Mouse (Mus musculus): Measurements from ENCODE around the gene Stat4. TPM values are rescaled to one million over a fixed set of nuclear protein-coding genes. Genes with fewer than 3 reads are reported as not detected.

Stat4 gene
- polyA plus RNA-seq, 1 experiment from 2014 or later, result 0.39 TPM

DNA sequence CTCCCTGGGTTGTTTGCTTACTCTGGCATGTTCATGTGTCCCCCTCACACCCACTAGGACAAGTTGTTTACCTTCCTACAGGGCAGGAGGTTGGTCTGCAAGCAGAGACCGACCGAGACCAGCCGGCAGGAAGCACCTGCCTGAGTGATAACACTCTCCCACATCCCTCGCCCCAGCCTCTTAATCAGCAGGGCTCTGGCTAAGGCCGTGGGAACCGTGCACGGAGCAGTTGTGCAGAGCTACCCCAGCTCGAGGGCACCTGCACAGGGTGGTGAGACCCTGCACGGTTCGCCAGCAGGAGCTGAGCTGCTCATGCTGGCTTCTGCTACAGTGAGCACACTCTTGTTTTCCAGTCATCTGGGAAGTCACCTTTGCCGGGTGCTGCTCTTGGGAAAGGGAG lies 163.7 kb downstream of the Stat4 start:
- ATAC-seq (replicated peaks), result no peak
- Histone ChIP-seq H3K27ac (replicated peaks) (peak overlapping the region; percentile 56), H3K4me3 (no peak overlapping the region), H3K4me1 (peaks cover 8% of the 10 kb centered on the region; the same call in 1 of the 2 replicates), H3K9me3 (no peaks in the 10 kb centered on the region), H3K27me3 (no peaks in the 10 kb centered on the region), H3K4me2 (replicated peaks) (no peak overlapping the region), H3K36me3 (no peaks in the 10 kb centered on the region), H3K9ac (replicated peaks) (no peak overlapping the region)
- WGBS, result 60% methylated on average over 11 of the region's 11 CpGs

DNA sequence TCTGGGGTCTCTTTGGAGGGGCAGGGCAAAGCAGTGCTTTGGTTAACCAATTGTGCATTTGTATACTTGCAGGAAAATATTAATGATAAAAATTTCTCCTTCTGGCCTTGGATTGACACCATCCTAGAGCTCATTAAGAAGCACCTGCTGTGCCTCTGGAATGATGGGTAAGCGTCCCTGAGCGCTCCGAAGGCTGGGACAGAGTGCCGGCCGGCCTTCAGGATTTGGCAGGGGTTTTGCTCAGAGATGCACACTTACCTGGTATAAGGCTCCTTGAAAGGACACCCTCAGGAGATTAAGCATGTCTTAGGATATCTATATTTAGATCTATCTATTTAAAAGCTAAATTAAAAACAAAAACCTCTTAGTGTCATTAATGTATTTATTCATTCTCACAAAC lies 164.2 kb downstream of the Stat4 start:
- Histone ChIP-seq H3K27me3 (no peaks in the 10 kb centered on the region), H3K27ac (replicated peaks) (0 out of 2 replicates have a peak overlapping the region, but pooled peaks have one; percentile 56), H3K4me2 (replicated peaks) (no peak overlapping the region), H3K9me3 (no peaks in the 10 kb centered on the region), H3K36me3 (no peaks in the 10 kb centered on the region), H3K9ac (replicated peaks) (no peak overlapping the region), H3K4me3 (no peak overlapping the region), H3K4me1 (peaks cover 8% of the 10 kb centered on the region; the same call in 1 of the 2 replicates)
- WGBS, result 88% methylated on average over 5 of the region's 5 CpGs
- no peak for ATAC-seq (replicated peaks)

DNA sequence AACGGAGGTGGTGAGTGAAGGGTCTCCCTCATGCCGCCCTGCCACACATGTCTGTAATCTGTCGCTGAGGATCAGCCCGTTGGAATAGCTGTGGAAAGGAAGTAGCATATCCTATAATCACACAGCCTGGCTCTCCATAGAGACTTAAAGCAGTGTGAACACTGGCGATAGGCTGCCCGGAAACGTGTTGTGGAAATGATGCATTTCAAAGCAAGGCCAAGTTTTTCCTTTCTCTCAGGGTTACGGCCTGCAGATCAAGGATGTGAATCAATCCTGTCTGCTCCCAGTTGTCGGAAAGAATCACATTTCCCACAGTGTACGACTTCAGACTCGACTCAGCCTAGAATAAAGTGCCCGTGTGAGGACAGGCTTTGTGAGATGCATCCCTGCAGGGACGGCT lies 165.4 kb downstream of the Stat4 start:
- Histone ChIP-seq H3K27me3 (no peaks in the 10 kb centered on the region), H3K4me2 (replicated peaks) (no peak overlapping the region), H3K36me3 (no peaks in the 10 kb centered on the region), H3K27ac (replicated peaks) (no peak overlapping the region), H3K9ac (replicated peaks) (no peak overlapping the region), H3K4me3 (no peak overlapping the region), H3K4me1 (peaks cover 8% of the 10 kb centered on the region; the same call in 1 of the 2 replicates), H3K9me3 (no peaks in the 10 kb centered on the region)
- WGBS, result 71% methylated on average over 13 of the region's 13 CpGs
- no peak for ATAC-seq (replicated peaks)

DNA sequence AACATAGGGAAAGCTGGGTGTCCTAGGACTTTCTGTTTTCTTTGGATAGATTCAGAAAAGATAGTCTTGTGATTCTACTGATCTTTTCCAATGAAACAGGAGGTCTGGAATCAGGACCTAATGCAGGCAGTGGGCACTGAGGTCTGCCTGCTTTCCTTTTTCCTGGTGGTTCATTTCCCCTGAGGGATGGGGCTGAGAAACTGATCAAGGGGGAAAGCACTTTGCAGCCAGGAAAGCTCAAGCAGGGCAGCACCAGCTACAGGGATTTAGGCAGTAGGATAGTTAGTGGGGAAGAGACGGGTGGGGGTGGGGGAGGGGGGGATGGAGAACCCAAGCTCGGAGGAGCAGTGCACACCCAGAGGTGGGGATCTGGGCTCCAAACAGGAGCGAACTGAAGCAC lies 166.0 kb downstream of the Stat4 start:
- no peak for ATAC-seq (replicated peaks)
- 39% methylated on average over 3 of the region's 3 CpGs for WGBS
- Histone ChIP-seq H3K36me3 (peaks cover 5% of the 10 kb centered on the region), H3K4me3 (no peak overlapping the region), H3K27me3 (no peaks in the 10 kb centered on the region), H3K9ac (replicated peaks) (no peak overlapping the region), H3K9me3 (no peaks in the 10 kb centered on the region), H3K4me1 (peaks cover 8% of the 10 kb centered on the region; the same call in 1 of the 2 replicates), H3K27ac (replicated peaks) (no peak overlapping the region), H3K4me2 (replicated peaks) (no peak overlapping the region)

DNA sequence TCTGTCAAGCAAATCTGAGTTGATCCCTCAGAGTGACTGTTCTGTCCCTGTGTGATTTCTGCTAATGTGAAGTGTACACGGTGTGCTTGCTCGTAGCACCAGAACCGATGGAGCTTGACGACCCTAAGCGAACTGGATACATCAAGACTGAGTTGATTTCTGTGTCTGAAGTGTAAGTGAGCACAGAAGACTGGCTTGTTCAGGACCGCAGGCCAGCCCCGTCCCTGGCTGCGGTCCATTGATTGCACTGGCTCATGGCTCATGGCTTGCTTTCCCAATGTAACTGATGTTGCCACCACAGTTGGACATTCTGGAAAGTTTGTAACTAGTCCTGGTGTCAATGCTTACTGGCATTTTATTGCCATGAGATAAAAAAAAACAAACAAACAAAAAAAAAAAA lies 167.9 kb downstream of the Stat4 start:
- WGBS, result 94% methylated on average over 8 of the region's 8 CpGs
- H3K9me3 ChIP-seq, result no peaks in the 10 kb centered on the region

DNA sequence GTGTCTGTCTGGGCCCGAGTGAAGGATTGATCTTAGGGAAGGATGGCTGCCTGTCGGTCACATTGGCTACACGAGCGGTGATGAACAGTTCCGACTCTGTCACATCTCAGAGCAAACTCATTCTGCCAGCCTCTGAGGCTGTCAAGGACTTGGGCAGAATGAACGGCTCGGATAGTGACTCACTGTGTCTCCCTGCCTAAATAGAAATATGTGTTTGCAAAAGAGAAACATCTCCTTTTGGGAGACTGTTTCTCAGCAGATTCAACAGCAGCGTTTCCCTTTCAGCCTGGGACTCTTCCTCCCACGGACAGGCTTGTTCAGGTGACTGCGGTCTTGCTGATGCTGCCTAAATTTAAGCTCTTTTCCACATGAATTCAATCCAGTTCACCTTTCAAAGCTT lies 169.4 kb downstream of the Stat4 start:
- Histone ChIP-seq H3K36me3 (peaks cover 5% of the 10 kb centered on the region), H3K27me3 (no peaks in the 10 kb centered on the region), H3K4me3 (no peak overlapping the region), H3K9me3 (no peaks in the 10 kb centered on the region), H3K4me2 (replicated peaks) (no peak overlapping the region), H3K4me1 (no peaks in the 10 kb centered on the region), H3K9ac (replicated peaks) (no peak overlapping the region), H3K27ac (replicated peaks) (no peak overlapping the region)
- no peak for ATAC-seq (replicated peaks)
- WGBS, result 93% methylated on average over 10 of the region's 10 CpGs

More for the DNA sequence above, 167.9 kb downstream of the Stat4 start:
- peaks cover 8% of the 10 kb centered on the region; the same call in 1 of the 2 replicates for H3K4me1 ChIP-seq
- no peak overlapping the region for H3K4me3 ChIP-seq
- H3K9ac ChIP-seq (replicated peaks), result no peak overlapping the region
- no peak overlapping the region for H3K4me2 ChIP-seq (replicated peaks)
- no peak for ATAC-seq (replicated peaks)
- no peak overlapping the region for H3K27ac ChIP-seq (replicated peaks)
- H3K27me3 ChIP-seq, result no peaks in the 10 kb centered on the region
- peaks cover 5% of the 10 kb centered on the region for H3K36me3 ChIP-seq

Other genes starting within 250 kb of the Stat4 start
- 86.4 and 94.5 TPM in 2 replicates for gene Myo1b, start 71.1 kb upstream of the Stat4 start, polyA plus RNA-seq (2015; fragmentation: Nextera tagmentation; extraction: Ambion mirVana)
- 10.0 and 11.4 TPM in 2 replicates for gene Stat1, start 132.3 kb downstream of the Stat4 start, polyA plus RNA-seq (2015; fragmentation: Nextera tagmentation; extraction: Ambion mirVana)
- 35.4 and 37.1 TPM in 2 replicates for gene Gls, start 246.1 kb downstream of the Stat4 start, polyA plus RNA-seq (2015; fragmentation: Nextera tagmentation; extraction: Ambion mirVana)